Mouse (Mus musculus) heart, embryonic 12.5 days (tissue): ENCODE measurements at regions not wholly inside any gene's neighbourhood (a gene's known extent, or its start where the extent isn't known, plus 50 kb on each side); places are given as distances from the start of the nearest gene placed in this dataset.

ENCODE experiments used
- ATAC-seq: fragments of 200-750 bp; cut with Nextera tagmentation; 2 replicates; pipeline ENCODE4 v1.8.0; 2017; ENCODE audit warnings: moderate TSS enrichment, moderate library complexity; ENCODE audit not compliant: insufficient number of reproducible peaks, low FRiP score
- H3K27ac ChIP-seq: fragments of 300-500 bp; sonication (generic); 2 replicates; pipeline ENCODE4 v1.5.1; 2016; ENCODE audit warnings: mild to moderate bottlenecking, moderate library complexity; ENCODE audit not compliant: poor library complexity, severe bottlenecking
- H3K27me3 ChIP-seq: fragments of 300-500 bp; sonication (generic); replicated peaks from 2 replicates; pipeline ENCODE4 v1.6.1; 2016; ENCODE audit warnings: mild to moderate bottlenecking, moderate library complexity
- H3K36me3 ChIP-seq: fragments of 300-500 bp; sonication (generic); 2 replicates; pipeline ENCODE4 v1.6.1; 2016; ENCODE audit warnings: mild to moderate bottlenecking, moderate library complexity
- H3K4me1 ChIP-seq: fragments of 300-500 bp; sonication (generic); replicated peaks from 2 replicates; pipeline ENCODE4 v1.6.1; 2016; ENCODE audit warnings: mild to moderate bottlenecking
- H3K4me2 ChIP-seq: fragments of 300-500 bp; sonication (generic); 2 replicates; pipeline ENCODE4 v1.6.1; 2016; ENCODE audit warnings: mild to moderate bottlenecking, moderate library complexity
- H3K4me3 ChIP-seq: fragments of 300-500 bp; sonication (generic); 2 replicates; pipeline ENCODE4 v1.5.1; 2016; ENCODE audit warnings: mild to moderate bottlenecking
- H3K9ac ChIP-seq: fragments of 300-500 bp; sonication (generic); 2 replicates; pipeline ENCODE4 v1.6.1; 2016; ENCODE audit warnings: mild to moderate bottlenecking, moderate library complexity
- H3K9me3 ChIP-seq: fragments of 300-500 bp; sonication (generic); replicated peaks from 2 replicates; pipeline ENCODE4 v1.6.1; 2016; ENCODE audit warnings: mild to moderate bottlenecking, moderate library complexity
- WGBS: fragments of 180-500 bp; shearing (Covaris S2); methylation state at CpG from one replicate; pipeline ENCODE4 v1.1.7; 2016; 5-methylcytosine and 5-hydroxymethylcytosine counted together

GRCm38 (mm10) chr12:25830057-25830456 lies 585.0 kb downstream of the Rnf144a start:
- no peak overlapping the region for H3K4me3 ChIP-seq
- H3K4me2 ChIP-seq: no peak overlapping the region
- 69% methylated on average over 7 of the region's 7 CpGs for WGBS
- H3K27me3 ChIP-seq: no peaks in the 10 kb centered on the region
- no peak overlapping the region for H3K27ac ChIP-seq
- no peaks in the 10 kb centered on the region for H3K9me3 ChIP-seq
- H3K4me1 ChIP-seq: no peaks in the 10 kb centered on the region
- H3K9ac ChIP-seq: no peak overlapping the region
- no peaks in the 10 kb centered on the region for H3K36me3 ChIP-seq
- ATAC-seq: no peak

- H3K4me2 ChIP-seq: no peak overlapping the region
- no peak for ATAC-seq
- no peaks in the 10 kb centered on the region for H3K36me3 ChIP-seq
- WGBS: 78% methylated on average over 2 of the region's 2 CpGs
- H3K9ac ChIP-seq: no peak overlapping the region
- no peak overlapping the region for H3K27ac ChIP-seq
- H3K4me1 ChIP-seq: no peaks in the 10 kb centered on the region
- H3K4me3 ChIP-seq: no peak overlapping the region
- H3K9me3 ChIP-seq: no peaks in the 10 kb centered on the region
- no peaks in the 10 kb centered on the region for H3K27me3 ChIP-seq
Measured at GRCm38 (mm10) chr12:25827961-25828360, 587.1 kb downstream of the Rnf144a start.

- Histone ChIP-seq H3K4me2 (no peak overlapping the region), H3K4me1 (no peaks in the 10 kb centered on the region), H3K27me3 (no peaks in the 10 kb centered on the region), H3K36me3 (no peaks in the 10 kb centered on the region), H3K9me3 (no peaks in the 10 kb centered on the region), H3K4me3 (no peak overlapping the region), H3K9ac (no peak overlapping the region), H3K27ac (no peak overlapping the region)
- no peak for ATAC-seq
- 28% methylated on average over 3 of the region's 3 CpGs for WGBS
Measured at GRCm38 (mm10) chr12:25826928-25827327, 588.1 kb downstream of the Rnf144a start.

GRCm38 (mm10) chr12:25826451-25826850 lies 588.6 kb downstream of the Rnf144a start:
- WGBS: 57% methylated on average over 4 of the region's 4 CpGs
- Histone ChIP-seq H3K9me3 (no peaks in the 10 kb centered on the region), H3K36me3 (no peaks in the 10 kb centered on the region), H3K9ac (no peak overlapping the region), H3K4me2 (no peak overlapping the region), H3K27me3 (no peaks in the 10 kb centered on the region), H3K4me3 (no peak overlapping the region), H3K4me1 (no peaks in the 10 kb centered on the region), H3K27ac (no peak overlapping the region)
- ATAC-seq: no peak

- no peaks in the 10 kb centered on the region for H3K9me3 ChIP-seq
- H3K27ac ChIP-seq: no peak overlapping the region
- no peak overlapping the region for H3K9ac ChIP-seq
- H3K4me1 ChIP-seq: no peaks in the 10 kb centered on the region
- H3K4me2 ChIP-seq: no peak overlapping the region
- 28% methylated on average over 2 of the region's 2 CpGs for WGBS
- H3K4me3 ChIP-seq: no peak overlapping the region
- H3K36me3 ChIP-seq: no peaks in the 10 kb centered on the region
- H3K27me3 ChIP-seq: no peaks in the 10 kb centered on the region
- no peak for ATAC-seq
Measured at GRCm38 (mm10) chr12:25816248-25816647, 598.8 kb downstream of the Rnf144a start.

GRCm38 (mm10) chr12:25795092-25795491 lies 620.0 kb downstream of the Rnf144a start:
- Histone ChIP-seq H3K9me3 (no peaks in the 10 kb centered on the region), H3K4me1 (no peaks in the 10 kb centered on the region), H3K27me3 (no peaks in the 10 kb centered on the region), H3K4me2 (no peak overlapping the region), H3K27ac (no peak overlapping the region), H3K4me3 (no peak overlapping the region), H3K36me3 (no peaks in the 10 kb centered on the region), H3K9ac (no peak overlapping the region)
- 53% methylated on average over 2 of the region's 2 CpGs for WGBS
- ATAC-seq: no peak

- WGBS: 62% methylated on average over 2 of the region's 2 CpGs
- Histone ChIP-seq H3K27ac (no peak overlapping the region), H3K36me3 (no peaks in the 10 kb centered on the region)
Measured at GRCm38 (mm10) chr12:25794571-25794970, 620.5 kb downstream of the Rnf144a start.

GRCm38 (mm10) chr12:25792571-25793075 lies 622.4 kb downstream of the Rnf144a start:
- Histone ChIP-seq H3K9ac (no peak overlapping the region), H3K9me3 (no peaks in the 10 kb centered on the region), H3K4me1 (no peaks in the 10 kb centered on the region), H3K27ac (no peak overlapping the region), H3K36me3 (no peaks in the 10 kb centered on the region), H3K4me3 (no peak overlapping the region), H3K4me2 (no peak overlapping the region), H3K27me3 (no peaks in the 10 kb centered on the region)
- WGBS: 69% methylated on average over 2 of the region's 2 CpGs
- no peak for ATAC-seq

More at GRCm38 (mm10) chr12:25794571-25794970, 620.5 kb downstream of the Rnf144a start:
- Histone ChIP-seq H3K9ac (no peak overlapping the region), H3K9me3 (no peaks in the 10 kb centered on the region), H3K4me3 (no peak overlapping the region), H3K27me3 (no peaks in the 10 kb centered on the region), H3K4me1 (no peaks in the 10 kb centered on the region), H3K4me2 (no peak overlapping the region)
- ATAC-seq: no peak

- no peak overlapping the region for H3K4me3 ChIP-seq
- H3K36me3 ChIP-seq: no peaks in the 10 kb centered on the region
- no peak overlapping the region for H3K27ac ChIP-seq
- no peak overlapping the region for H3K9ac ChIP-seq
- H3K4me1 ChIP-seq: no peaks in the 10 kb centered on the region
- 80% methylated on average over 4 of the region's 4 CpGs for WGBS
- no peak overlapping the region for H3K4me2 ChIP-seq
- no peak for ATAC-seq
- no peaks in the 10 kb centered on the region for H3K27me3 ChIP-seq
- H3K9me3 ChIP-seq: no peaks in the 10 kb centered on the region
Measured at GRCm38 (mm10) chr12:25790956-25791355, 624.1 kb downstream of the Rnf144a start.

- no peak overlapping the region for H3K27ac ChIP-seq
- no peaks in the 10 kb centered on the region; the same call in 1 of the 2 replicates for H3K4me1 ChIP-seq
- no peaks in the 10 kb centered on the region for H3K36me3 ChIP-seq
- no peak overlapping the region for H3K4me2 ChIP-seq
- H3K4me3 ChIP-seq: no peak overlapping the region
- 59% methylated on average over 18 of the region's 18 CpGs for WGBS
- H3K9ac ChIP-seq: no peak overlapping the region
- ATAC-seq: peak; percentile 73
- no peaks in the 10 kb centered on the region for H3K27me3 ChIP-seq
- H3K9me3 ChIP-seq: no peaks in the 10 kb centered on the region
Measured at GRCm38 (mm10) chr12:25785646-25786606, 629.1 kb downstream of the Rnf144a start.

- ATAC-seq: no peak
- WGBS: 80% methylated on average over 3 of the region's 3 CpGs
- H3K4me2 ChIP-seq: no peak overlapping the region
- no peaks in the 10 kb centered on the region; the same call in 1 of the 2 replicates for H3K4me1 ChIP-seq
- H3K36me3 ChIP-seq: no peaks in the 10 kb centered on the region
- H3K27me3 ChIP-seq: no peaks in the 10 kb centered on the region
- no peak overlapping the region for H3K27ac ChIP-seq
- no peaks in the 10 kb centered on the region for H3K9me3 ChIP-seq
- no peak overlapping the region for H3K4me3 ChIP-seq
- H3K9ac ChIP-seq: no peak overlapping the region
Measured at GRCm38 (mm10) chr12:25784401-25784800, 630.7 kb downstream of the Rnf144a start.
